Mouse (Mus musculus) kidney, postnatal 25 days (tissue): ENCODE results near the gene 1700016D06Rik.
"Not testable (repeated sequence)": the region's sequence is repeated elsewhere in the genome, so short reads cannot be mapped to it uniquely, and the experiment has no call there.

ENCODE experiments used
- DNase-seq, 2 experiments: peaks; one replicate each; pipeline ENCODE4 v3.0.0; 2021; ENCODE audit warnings: mixed read lengths in 2 of 2

The 1700016D06Rik gene

GRCm38 (mm10) chr8:11701428-11701827 is 565 bp upstream of the 1700016D06Rik start:
- peak; percentile 13 to 61 for DNase-seq

- DNase-seq = peak; percentile 80 to 83
Measured at GRCm38 (mm10) chr8:11700060-11701032, 517 bp downstream of the 1700016D06Rik start.

DNA sequence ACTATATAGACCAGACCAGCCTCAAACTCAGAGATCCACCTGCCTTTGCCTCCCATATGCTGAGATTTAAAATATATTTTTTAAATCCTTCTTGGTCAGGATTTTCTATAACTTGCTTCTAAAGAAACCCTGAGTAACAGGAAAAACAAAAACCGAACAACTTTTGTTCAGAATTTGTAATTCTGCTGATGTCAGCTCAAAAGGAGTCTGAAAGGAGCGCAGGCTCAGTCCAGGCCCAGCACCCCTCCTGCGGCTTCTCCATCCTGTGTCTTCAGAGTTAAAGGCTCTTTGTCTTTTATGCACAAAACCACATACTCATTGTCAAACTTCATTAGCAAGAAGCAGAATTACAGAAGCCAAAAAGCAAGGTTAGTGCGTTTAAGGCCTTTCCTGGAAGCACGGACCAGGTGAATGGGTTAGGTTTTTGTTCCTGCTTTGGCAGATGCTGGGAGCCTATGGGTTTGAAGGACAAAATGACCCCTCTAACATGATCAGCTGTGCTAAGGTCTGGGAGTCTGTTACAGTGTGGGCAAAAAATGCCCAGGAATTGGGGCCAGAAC is 1.3 kb downstream of the 1700016D06Rik start:
- DNase-seq = no peak

- DNase-seq = no peak
Measured at GRCm38 (mm10) chr8:11697467-11697866, 3.4 kb downstream of the 1700016D06Rik start.

GRCm38 (mm10) chr8:11696176-11696575 is 4.7 kb downstream of the 1700016D06Rik start:
- no peak for DNase-seq

DNA sequence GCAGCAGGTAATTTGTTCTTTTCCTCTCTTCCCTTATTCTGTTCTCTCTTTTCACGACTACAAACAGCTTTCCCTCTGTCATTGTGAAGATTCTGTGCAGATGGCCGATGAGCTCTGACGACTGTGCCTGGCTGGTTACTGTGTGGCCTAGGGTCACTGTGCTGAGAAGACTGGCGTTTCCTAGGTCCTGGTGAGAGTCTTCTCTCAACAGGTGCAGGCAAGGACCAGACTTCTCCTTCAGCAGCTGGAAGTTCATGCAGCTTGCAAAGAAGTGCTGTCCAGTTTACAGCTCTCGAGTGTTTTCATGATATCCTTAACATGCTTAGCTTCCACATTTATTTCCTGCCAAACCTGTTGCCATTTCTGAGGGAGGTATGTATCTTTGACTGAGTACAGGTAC is 6.9 kb downstream of the 1700016D06Rik start:
- no peak for DNase-seq

GRCm38 (mm10) chr8:11692455-11692854 is 8.4 kb downstream of the 1700016D06Rik start:
- DNase-seq = no peak

DNA sequence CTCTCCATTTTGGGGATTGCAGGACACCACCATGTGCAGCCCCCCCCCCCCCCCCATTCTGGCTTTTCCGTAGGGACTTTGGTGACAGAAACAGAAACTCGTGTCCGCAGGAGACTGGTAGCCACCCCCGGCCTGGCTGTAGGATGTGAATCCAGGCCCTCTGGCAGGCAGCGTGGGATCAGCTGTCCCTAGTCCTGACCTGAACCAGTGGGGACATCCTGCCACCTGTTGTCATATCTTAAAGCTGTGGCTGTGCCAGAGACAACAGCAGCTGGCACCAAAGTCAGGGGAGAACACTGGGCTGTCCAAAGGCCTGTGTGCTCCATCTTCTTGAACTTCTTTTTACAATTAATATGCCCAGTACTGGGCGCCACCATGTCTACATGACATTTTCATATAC is 9.1 kb downstream of the 1700016D06Rik start:
- DNase-seq = no peak

DNA sequence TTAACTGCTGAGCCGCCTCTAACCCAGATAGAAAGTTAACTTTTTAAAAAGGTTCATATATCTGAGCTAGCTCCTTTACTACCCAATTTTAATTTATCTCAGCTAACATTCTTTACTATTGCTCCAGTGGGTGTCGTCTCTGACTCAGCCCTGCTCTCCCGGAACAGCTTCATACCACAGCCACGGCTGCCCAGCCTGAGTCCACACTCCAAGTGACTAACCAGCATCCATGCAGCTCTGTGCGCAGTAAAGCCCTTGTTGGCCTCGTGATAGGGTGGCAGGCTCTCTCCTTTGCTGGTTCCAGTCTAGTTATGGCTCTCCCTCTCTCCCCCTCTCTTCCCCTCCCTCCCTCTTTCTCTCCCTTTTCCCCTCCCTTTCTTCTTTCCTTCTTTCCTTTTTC is 9.6 kb downstream of the 1700016D06Rik start:
- DNase-seq = no peak

GRCm38 (mm10) chr8:11689945-11690344 is 10.9 kb downstream of the 1700016D06Rik start:
- DNase-seq = peak in 1 of 2 experiments; percentile 38

GRCm38 (mm10) chr8:11687251-11687650 is 13.6 kb downstream of the 1700016D06Rik start:
- no peak for DNase-seq

DNA sequence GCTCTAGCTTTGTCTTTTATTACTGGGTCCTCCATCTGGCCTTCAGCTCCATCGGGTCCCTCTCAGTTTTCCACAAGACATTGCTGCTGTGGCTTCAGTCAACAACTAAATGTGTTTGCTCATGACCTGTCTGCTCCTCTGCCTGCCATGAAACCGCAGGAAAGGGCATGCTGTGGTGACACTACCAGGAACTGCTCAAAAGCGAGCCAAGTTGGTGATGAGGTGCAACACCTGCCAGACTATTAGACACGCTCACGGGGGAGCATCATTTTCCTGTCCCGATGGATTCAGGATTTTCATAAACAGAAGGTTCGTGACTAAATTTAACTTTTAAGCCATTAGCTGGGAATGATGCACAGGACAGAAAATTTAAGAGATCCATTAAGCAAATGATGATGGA is 16.3 kb downstream of the 1700016D06Rik start:
- no peak for DNase-seq

- no peak for DNase-seq
Measured at GRCm38 (mm10) chr8:11668308-11668707, 32.6 kb downstream of the 1700016D06Rik start.

DNA sequence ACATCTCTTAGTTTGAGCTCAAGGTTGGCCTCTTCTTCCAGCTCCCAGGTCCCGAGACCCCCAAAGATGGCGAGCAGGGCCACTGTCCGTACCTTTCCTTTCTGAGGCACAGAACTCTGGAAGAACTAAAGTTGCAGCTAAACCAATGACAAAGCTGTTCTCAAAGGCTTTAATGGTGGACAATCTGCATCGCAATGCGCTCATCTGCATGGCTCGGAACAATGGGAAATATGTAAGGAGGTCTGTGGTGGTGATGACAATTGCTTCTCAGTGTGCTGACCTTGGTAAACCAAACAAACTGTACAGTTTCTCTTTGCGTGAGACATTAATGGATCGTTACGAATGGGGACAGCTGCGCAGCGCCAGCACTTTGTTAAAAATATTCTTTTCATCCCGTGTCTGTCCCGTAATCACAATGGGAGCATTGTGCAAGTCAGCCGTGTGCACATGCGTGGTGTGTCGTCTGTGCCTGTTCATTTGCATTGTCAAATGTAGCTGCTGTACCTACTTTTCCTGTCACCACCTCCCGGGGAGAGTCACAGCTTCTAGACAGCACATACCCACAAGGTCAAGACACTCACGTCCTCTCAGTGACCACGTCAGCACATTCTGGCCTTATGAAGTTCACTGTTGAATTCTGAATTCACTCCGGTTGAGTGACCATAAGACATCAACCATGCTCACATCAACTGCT is 34.7 kb downstream of the 1700016D06Rik start:
- not testable (repeated sequence) for DNase-seq

GRCm38 (mm10) chr8:11661969-11662368 is 38.9 kb downstream of the 1700016D06Rik start:
- DNase-seq = no peak

DNA sequence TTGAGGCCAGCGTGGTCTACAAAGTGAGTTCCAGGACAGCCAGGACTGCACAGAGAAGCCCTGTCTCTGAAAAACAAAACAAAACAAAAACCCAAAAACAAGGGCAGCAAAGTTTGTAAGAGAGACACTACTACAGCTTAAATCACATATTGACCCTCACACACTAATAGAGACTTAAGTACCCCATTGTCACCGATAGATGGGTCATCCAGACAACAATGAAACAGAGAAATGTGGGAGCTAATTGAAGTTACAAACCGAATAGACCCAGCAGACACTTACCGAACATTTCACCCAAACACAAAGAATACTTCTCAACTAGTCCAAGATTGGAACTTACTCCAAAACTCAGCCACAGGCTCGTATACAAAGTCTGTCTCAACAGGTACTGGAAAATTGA is 50.8 kb downstream of the 1700016D06Rik start:
- no peak for DNase-seq

- peak; percentile 22 to 51 for DNase-seq
Measured at GRCm38 (mm10) chr8:11643123-11643522, 57.7 kb downstream of the 1700016D06Rik start.

- no peak for DNase-seq
Measured at GRCm38 (mm10) chr8:11640606-11641005, 60.3 kb downstream of the 1700016D06Rik start.

DNA sequence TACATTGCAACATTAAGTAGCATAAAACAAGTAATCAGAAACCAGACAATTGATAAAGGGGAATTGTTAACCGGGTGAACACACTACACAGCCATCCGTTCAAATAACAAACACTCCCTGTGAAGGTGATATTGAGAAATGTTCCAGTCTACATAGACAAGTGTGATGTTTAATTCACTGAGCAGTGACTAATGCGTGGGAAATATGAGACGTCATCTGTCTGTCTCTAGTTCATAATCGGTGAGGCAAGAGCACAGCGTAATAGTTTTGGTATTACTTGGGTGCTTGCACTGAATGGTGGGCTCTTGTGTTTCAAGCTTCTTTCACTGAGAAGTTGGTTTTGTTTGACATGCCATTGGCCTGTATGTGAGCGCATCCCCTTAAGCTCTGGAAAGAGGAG is 63.3 kb downstream of the 1700016D06Rik start:
- no peak for DNase-seq

DNA sequence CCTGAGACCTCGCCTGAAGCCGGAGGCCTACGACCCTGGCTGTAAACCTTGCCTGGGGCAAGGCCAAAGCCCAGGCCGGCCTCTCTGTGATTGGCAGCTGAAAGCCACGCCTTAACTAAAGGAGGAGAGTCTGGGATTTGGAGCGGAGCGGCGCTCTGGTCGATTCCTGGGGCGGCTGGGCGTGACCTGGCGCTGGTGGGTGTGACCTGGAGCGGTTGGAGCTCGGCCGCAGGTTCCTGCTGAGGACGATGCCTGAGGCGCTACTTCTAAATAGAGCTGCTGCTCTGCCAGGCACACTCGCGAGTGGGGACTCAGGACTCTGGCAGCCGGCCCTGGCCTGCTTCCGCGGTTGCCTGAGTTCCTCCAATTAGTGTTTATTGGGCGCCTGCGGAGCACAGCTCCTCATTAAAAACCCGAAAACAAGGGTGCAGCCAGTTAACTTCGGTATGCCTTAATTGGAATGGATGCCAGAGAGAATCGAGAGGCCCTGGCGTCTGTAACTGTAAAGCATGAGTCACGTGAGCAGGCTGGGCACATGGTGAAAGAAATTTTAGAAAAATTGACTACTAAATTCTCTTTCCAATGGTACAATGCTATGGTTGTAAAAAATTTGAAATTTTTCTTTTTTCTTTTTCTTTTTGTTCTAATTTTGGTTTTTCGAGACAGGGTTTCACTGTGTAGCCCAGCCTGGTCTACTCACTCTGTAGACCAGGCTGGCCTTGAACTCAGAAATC is 64.4 kb downstream of the 1700016D06Rik start:
- peak; percentile 93 to 97 for DNase-seq

DNA sequence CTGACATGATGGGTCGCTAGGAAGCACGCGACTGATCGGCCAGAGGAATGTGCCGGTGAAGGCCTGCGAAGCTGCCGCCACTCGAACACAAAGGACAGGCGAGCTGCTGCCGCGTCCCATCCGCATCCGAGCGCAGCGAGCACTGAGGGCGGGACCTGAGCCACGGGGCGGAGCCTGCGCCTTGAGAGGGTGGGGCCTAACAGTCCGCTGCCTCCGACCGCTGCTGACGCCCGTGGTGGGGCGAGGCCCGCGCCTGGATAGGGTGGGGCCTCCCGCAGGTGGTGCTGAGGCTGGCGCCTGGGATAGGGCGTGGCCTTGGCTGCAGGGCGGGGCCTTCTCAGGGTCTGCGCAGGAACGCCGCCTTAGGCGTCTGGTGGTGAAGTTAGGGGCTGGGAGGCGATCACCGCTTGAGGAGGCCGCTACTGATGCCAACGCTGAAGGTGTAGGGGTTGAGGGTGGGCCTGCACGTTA is 65.2 kb downstream of the 1700016D06Rik start, which contains the start of gene Ankrd10:
Ankrd10 (minus strand) TSS at position 147 of the 471 bp plus-strand sequence.
- peak; percentile 96 to 99 for DNase-seq

DNA sequence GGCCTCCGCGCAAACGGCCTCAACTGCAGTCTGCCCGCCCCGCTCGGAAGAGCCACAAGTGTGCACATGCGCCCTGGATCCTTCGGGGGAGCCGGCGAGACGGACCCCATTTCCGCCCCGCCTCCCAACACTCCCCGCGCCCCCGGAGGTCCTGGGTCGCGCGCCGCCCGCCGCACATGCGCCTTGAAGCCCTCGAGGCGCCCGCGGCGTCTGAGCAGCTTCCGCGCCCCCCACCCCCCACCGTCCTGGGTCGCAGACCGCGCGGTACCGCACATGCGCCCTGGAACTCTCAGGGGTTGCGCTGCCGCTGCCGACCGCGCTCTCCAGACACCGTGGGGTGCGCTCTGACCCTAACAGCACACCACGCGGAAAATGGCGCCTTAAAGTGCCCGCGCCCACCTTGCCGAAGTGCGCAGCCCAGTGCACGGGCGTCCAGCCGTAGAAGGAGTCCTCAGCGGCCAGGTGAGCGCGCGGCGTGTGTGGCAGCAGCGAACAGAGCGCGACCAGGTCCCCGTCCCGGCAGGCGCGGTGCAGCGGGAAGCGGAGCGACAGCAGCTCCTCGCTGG is 65.8 kb downstream of the 1700016D06Rik start:
- peak; percentile 87 to 92 for DNase-seq
